Mouse (Mus musculus): ENCODE measurements around the gene Fbxo28.

Gene Fbxo28

DNA sequence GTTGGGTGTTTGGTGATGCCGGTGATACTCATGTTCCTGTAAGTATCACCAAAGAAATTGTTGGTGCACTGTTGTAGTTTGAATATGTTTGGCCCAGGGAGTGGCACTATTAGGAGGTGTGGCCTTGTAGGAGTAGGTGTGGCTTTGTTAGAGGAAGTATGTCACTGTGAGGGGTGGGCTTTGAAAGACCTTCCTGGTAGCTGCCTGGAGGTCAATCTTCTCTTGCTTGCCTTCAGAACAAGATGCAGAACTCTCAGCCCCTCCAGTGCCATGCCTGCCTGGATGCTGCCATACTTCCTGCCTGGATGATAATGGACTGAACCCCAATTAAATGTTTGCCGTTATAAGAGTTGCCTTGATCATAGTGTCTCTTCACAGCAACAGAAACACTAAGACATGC, 56.6 kb downstream of the Fbxo28 start:
- no peak for DNase-seq (ENCODE audit: low spot score)

GRCm38 (mm10) chr1:182283231-182283630, 58.2 kb downstream of the Fbxo28 start:
- no peak for DNase-seq (ENCODE audit: low spot score)

DNA sequence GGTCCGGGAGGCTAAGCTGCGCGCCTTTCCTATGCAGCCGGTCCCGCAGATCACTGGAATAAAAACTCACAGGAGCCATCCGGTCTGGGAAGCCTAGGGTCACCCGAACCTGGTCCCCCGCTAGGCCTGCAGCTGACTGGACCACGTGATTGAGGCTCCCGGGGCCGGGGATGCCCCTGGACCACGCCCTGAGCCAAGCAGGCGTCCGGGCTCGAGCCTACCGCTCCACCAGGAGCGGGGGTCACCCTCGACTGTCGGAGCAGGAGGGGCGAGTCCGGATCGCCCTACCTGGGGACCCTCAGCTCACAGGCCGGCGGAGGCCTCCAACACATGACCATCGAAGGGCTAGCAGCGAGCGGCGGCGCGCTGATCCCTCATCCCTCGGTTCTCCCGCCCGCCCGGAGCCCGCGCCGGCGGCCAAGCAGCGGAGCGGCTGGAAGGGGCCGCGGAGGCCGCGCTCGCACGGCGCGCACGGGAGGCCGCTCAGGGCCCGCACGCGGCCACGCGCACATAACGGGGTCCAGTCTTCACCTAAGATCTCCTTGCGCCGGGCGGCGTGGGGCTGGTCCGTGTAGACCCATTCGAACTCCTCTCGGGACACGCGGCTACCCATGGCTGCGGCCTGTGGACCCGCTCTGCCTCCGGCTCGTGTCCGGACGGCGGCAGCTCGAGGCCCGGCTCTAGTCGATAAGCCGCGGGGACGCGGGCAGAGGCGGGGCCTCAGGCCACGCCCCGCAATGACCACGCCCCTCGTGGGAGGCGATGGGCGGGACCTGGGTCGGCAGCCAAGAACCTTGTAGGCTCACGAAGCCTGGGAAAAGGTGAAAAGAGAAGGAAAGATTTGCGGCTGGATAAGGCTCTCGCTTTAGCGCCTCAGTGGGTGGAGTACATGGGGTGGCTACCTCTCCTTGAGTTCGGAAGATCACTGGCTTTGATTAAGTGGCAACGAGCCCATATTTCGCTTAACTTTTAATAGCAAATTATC, 59.0 kb downstream of the Fbxo28 start, which contains the start of gene Degs1:
Gene Degs1 (minus strand): TSS at position 714 of the 985 bp plus-strand sequence.
- peak; percentile 95 for DNase-seq (ENCODE audit: low spot score)

DNA sequence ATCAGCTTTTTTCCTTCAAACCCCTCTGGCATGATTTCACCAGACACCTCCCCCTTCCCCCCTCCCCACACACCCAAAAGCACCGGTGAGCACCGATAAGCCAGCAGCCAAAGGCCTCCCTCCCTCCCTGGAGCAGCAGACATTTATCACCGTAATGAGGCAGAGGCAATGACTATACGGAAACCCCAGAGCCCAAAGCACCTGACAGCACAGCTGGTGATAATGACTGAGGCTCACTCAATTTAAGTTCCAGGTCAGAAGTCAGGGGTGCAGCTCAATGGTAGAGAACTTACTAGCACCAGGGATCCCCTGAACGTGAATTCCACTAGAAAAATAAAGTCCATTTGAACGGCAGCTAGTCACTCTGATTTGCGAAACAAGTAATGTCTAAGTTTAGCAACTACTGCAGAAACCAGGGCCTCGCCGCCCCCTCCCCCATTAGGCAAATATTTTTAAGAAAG, 60.1 kb downstream of the Fbxo28 start:
- peak; percentile 69 for DNase-seq (ENCODE audit: low spot score)

DNA sequence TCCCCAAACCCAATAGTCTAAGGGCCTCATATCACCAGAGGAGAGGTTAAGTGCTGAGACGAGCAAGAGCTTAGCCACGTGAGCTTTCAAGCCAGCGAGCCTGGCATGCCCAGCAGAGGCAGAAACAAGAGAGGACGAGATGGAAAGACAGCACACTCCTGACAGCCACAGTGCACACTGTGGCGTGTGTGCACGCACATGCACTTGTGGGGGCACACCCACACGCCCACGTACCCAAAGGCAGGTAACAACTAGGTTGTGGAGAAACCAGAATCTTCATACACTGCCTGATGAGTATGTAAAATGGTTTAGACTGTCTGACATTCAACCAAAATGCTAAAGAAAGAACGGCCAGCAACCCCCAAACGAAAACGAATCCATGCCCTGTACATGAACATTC, 60.9 kb downstream of the Fbxo28 start:
- no peak for DNase-seq (ENCODE audit: low spot score)

GRCm38 (mm10) chr1:182280046-182280445, 61.4 kb downstream of the Fbxo28 start:
- no peak for DNase-seq (ENCODE audit: low spot score)

- no peak for DNase-seq (ENCODE audit: low spot score)
These were observed 62.0 kb downstream of the Fbxo28 start for GRCm38 (mm10) chr1:182279436-182279835.

DNA sequence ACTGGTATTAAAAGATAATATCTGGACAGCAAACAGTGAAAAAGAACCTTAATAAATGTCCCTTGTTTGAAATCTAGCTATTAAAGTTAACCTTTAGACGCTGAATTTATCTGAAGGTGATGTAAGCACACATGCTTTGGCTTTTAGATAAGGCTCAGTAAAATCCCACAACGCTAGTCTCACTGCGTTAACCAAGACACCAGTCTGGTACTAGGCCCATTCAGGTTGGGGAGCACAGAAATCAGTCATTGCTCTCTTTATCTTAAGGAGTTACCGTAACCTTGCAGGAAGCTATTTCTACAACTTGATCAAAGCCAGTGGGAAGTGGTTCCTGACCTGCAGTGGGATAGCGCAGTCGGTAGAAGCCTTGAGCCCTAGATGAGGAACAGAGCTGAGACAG, 66.3 kb downstream of the Fbxo28 start:
- DNase-seq (ENCODE audit: low spot score), result no peak

DNA sequence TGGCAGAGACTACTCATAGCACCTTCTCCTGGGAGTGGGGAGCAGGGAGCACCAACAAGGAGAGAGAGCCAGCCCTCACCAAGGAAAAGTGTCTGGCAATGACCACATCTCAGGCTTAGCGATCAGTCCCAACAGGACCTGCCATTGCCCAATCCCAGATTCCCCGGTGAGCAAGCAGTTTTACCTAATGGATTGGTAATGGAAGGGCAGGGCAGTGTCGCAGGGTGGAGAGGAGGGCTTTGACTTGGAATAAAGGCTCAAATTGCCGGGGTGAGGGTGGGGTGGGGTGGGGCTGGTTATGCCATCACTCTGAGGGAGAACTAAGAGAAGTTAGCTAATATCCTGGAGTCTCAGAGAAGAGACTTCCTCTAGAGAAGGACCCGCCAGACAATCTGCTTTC, 69.8 kb downstream of the Fbxo28 start:
- peak; percentile 26 for DNase-seq (ENCODE audit: low spot score)

GRCm38 (mm10) chr1:182271130-182271529, 70.3 kb downstream of the Fbxo28 start:
- DNase-seq (ENCODE audit: low spot score), result no peak

GRCm38 (mm10) chr1:182268317-182268716, 73.1 kb downstream of the Fbxo28 start:
- peak; percentile 88 for DNase-seq (ENCODE audit: low spot score)

DNA sequence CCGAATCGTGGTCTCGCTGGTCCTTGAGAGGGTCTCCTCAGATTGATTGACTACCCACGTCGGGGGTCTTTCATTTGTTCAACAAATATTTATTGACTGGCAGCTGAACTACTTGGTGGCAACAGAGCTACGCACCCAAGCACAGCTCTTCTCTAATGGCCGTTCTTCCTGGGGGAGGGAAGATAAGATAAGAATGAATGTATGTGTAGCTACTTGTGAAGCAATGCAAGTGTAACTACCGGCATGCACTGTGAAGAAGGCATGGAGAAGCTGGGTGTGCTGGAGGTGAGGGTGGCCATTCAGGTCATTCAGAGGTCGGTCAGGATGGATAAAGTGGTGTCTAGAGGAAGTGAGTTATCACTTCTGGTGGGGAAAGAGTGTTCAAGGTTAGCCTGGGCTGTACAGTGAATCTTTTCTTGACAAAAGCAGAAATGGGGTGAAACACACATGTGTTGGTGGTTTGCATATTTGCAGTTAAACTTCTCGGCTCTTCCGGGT, 75.4 kb downstream of the Fbxo28 start:
- DNase-seq (ENCODE audit: low spot score), result no peak

Measured in yolk sac, embryonic 10.5 days (tissue).